Mouse (Mus musculus): ENCODE measurements at regions not wholly inside any gene's neighbourhood (a gene's known extent, or its start where the extent isn't known, plus 50 kb on each side); places are given as distances from the start of the nearest gene placed in this dataset.

- DNase-seq (ENCODE audit: low spot score): no peak
Observed at GRCm38 (mm10) chr3:143411655-143412054, 529.9 kb upstream of the Pkn2 start.

GRCm38 (mm10) chr3:143398966-143399365 is 517.2 kb upstream of the Pkn2 start:
- DNase-seq (ENCODE audit: low spot score): no peak

- no peak for DNase-seq (ENCODE audit: low spot score)
Observed at GRCm38 (mm10) chr3:143384357-143384756, 502.6 kb upstream of the Pkn2 start.

GRCm38 (mm10) chr3:143379193-143379592 is 497.4 kb upstream of the Pkn2 start:
- DNase-seq (ENCODE audit: low spot score): peak; percentile 81

- no peak for DNase-seq (ENCODE audit: low spot score)
Observed at GRCm38 (mm10) chr3:143377446-143377845, 495.6 kb upstream of the Pkn2 start.

- no peak for DNase-seq (ENCODE audit: low spot score)
Observed at GRCm38 (mm10) chr3:143375527-143376061, 493.8 kb upstream of the Pkn2 start.

GRCm38 (mm10) chr3:143373501-143373900 is 491.7 kb upstream of the Pkn2 start:
- no peak for DNase-seq (ENCODE audit: low spot score)

GRCm38 (mm10) chr3:143369002-143369401 is 487.2 kb upstream of the Pkn2 start:
- DNase-seq (ENCODE audit: low spot score): no peak

GRCm38 (mm10) chr3:143340032-143340431 is 458.2 kb upstream of the Pkn2 start:
- no peak for DNase-seq (ENCODE audit: low spot score)

- DNase-seq (ENCODE audit: low spot score): no peak
Observed at GRCm38 (mm10) chr3:143333339-143333738, 451.5 kb upstream of the Pkn2 start.

GRCm38 (mm10) chr3:143328521-143328920 is 446.7 kb upstream of the Pkn2 start:
- no peak for DNase-seq (ENCODE audit: low spot score)

- DNase-seq (ENCODE audit: low spot score): no peak
Observed at GRCm38 (mm10) chr3:143327652-143328051, 445.8 kb upstream of the Pkn2 start.

- DNase-seq (ENCODE audit: low spot score): no peak
Observed at GRCm38 (mm10) chr3:143316457-143316856, 434.7 kb upstream of the Pkn2 start.

- peak; percentile 42 for DNase-seq (ENCODE audit: low spot score)
Observed at GRCm38 (mm10) chr3:143291793-143292192, 410.0 kb upstream of the Pkn2 start.

- no peak for DNase-seq (ENCODE audit: low spot score)
Observed at GRCm38 (mm10) chr3:143264132-143264531, 382.3 kb upstream of the Pkn2 start.

GRCm38 (mm10) chr3:143252643-143253042 is 370.8 kb upstream of the Pkn2 start:
- DNase-seq (ENCODE audit: low spot score): no peak

GRCm38 (mm10) chr3:143252008-143252407 is 370.2 kb upstream of the Pkn2 start:
- DNase-seq (ENCODE audit: low spot score): no peak

GRCm38 (mm10) chr3:143242691-143243090 is 360.9 kb upstream of the Pkn2 start:
- no peak for DNase-seq (ENCODE audit: low spot score)

- no peak for DNase-seq (ENCODE audit: low spot score)
Observed at GRCm38 (mm10) chr3:143240545-143241383, 359.0 kb upstream of the Pkn2 start.

GRCm38 (mm10) chr3:143238546-143238945 is 356.7 kb upstream of the Pkn2 start:
- DNase-seq (ENCODE audit: low spot score): no peak

- no peak for DNase-seq (ENCODE audit: low spot score)
Observed at GRCm38 (mm10) chr3:143223999-143224729, 342.4 kb upstream of the Pkn2 start.

GRCm38 (mm10) chr3:143193263-143193970 is 311.6 kb upstream of the Pkn2 start:
- DNase-seq (ENCODE audit: low spot score): no peak
